Mouse (Mus musculus) liver, embryonic 14.5 days (tissue): ENCODE measurements around the gene Clmn.

Source experiments
- CTCF ChIP-seq: IDR thresholded peaks from 2 replicates; pipeline ENCODE4 v1.5.1; 2016; ENCODE audit warnings: antibody characterized with exemption, low read depth, control low read depth
- EP300 ChIP-seq: IDR thresholded peaks from 2 replicates; pipeline ENCODE4 v1.6.1; 2016; ENCODE audit warnings: antibody characterized with exemption, low read depth

- TF ChIP-seq CTCF: no peak
- TF ChIP-seq EP300: no peak
Measured at GRCm38 (mm10) chr12:104716409-104716808, 148.5 kb downstream of the Clmn start.
